Mouse (Mus musculus) brain, embryonic 14.5 days (tissue): Measurements from ENCODE around the gene Nphp4.

ENCODE experiments used
- CTCF ChIP-seq: fragments of 200-500 bp; IDR thresholded peaks from 2 replicates; pipeline ENCODE4 v1.5.1; 2012; ENCODE audit warnings: inconsistent platforms, mild to moderate bottlenecking, moderate library complexity, borderline replicate concordance; ENCODE audit not compliant: insufficient read depth, insufficient read length; ENCODE audit errors: extremely low read depth
- POLR2A ChIP-seq: fragments of 200-500 bp; IDR thresholded peaks from 2 replicates; pipeline ENCODE4 v1.6.1; 2012; ENCODE audit warnings: mild to moderate bottlenecking, inconsistent platforms, borderline replicate concordance; ENCODE audit not compliant: poor library complexity, insufficient read depth, insufficient read length, severe bottlenecking; ENCODE audit errors: extremely low read depth

- TF ChIP-seq POLR2A (no peak), CTCF (no peak)
Measured at GRCm38 (mm10) chr4:152610026-152610425, 133.5 kb downstream of the Nphp4 start.
